Mouse (Mus musculus) CH12.LX (cell line): Measurements from ENCODE around the gene Ccdc28b. TPM values are rescaled to one million over a fixed set of nuclear protein-coding genes. Genes with fewer than 3 reads are reported as not detected.

Experiments
- DNase-seq: peaks from one replicate; pipeline ENCODE4 v3.0.0-alpha.2; 2013; ENCODE audit errors: extremely low read depth
- H3K27ac ChIP-seq: 2 replicates; pipeline ENCODE4 v1.5.1; 2012; ENCODE audit warnings: low read depth, mild to moderate bottlenecking, control low read depth, moderate library complexity; ENCODE audit not compliant: insufficient read depth
- H3K27me3 ChIP-seq: replicated peaks from 2 replicates; pipeline ENCODE3; 2012; ENCODE audit warnings: inconsistent platforms
- H3K36me3 ChIP-seq, 2 experiments: replicated peaks in 1 of 2; 2 replicates each; pipeline versions ENCODE3 to v1.6.1; 2012; ENCODE audit warnings: inconsistent platforms in 1 of 2, low read length in 1 of 2, mild to moderate bottlenecking in 1 of 2, mixed read lengths in 1 of 2, moderate library complexity in 1 of 2; ENCODE audit not compliant: control insufficient read depth in 1 of 2, insufficient read depth in 1 of 2
- H3K4me1 ChIP-seq, 2 experiments: 2 replicates each; pipeline ENCODE4 v1.6.1; 2012; ENCODE audit warnings: inconsistent platforms in 1 of 2, moderate library complexity in 1 of 2; ENCODE audit not compliant: insufficient read depth in 2 of 2, control insufficient read depth in 1 of 2
- H3K4me2 ChIP-seq: 2 replicates; pipeline ENCODE4 v1.6.1; 2012; ENCODE audit warnings: low read depth, mild to moderate bottlenecking, control low read depth; ENCODE audit not compliant: poor library complexity, insufficient read depth, severe bottlenecking
- H3K4me3 ChIP-seq, 3 experiments: fragments of 150-350 bp in 1 of 3; sonication (generic) in 1 of 3; replicated peaks in 1 of 3; 2 replicates each; pipeline versions ENCODE3 to v1.5.1; 2011 to 2012; ENCODE audit warnings: low read depth in 2 of 3, low read length in 2 of 3, mild to moderate bottlenecking in 2 of 3, moderate library complexity in 2 of 3, control low read depth in 1 of 3, improper control_type of control experiment in 1 of 3, inconsistent platforms in 1 of 3, mixed read lengths in 1 of 3; ENCODE audit not compliant: poor library complexity in 1 of 3
- H3K79me2 ChIP-seq: replicated peaks from 2 replicates; pipeline ENCODE4 v1.6.1; 2012; ENCODE audit warnings: mild to moderate bottlenecking, moderate library complexity; ENCODE audit not compliant: control insufficient read depth, poor library complexity, insufficient read depth, severe bottlenecking; ENCODE audit errors: extremely low read depth
- H3K9ac ChIP-seq: 2 replicates; pipeline ENCODE4 v1.6.1; 2012; ENCODE audit warnings: low read depth, mild to moderate bottlenecking, control low read depth, moderate library complexity; ENCODE audit not compliant: insufficient read depth
- H3K9me3 ChIP-seq: replicated peaks from 2 replicates; pipeline ENCODE3; 2012; ENCODE audit warnings: low read length, inconsistent platforms, mixed read lengths
- BHLHE40 ChIP-seq: IDR thresholded peaks from 2 replicates; pipeline ENCODE4 v1.6.1; 2011; ENCODE audit warnings: mild to moderate bottlenecking, low read depth, low read length, improper control_type of control experiment
- CHD2 ChIP-seq: IDR thresholded peaks from 2 replicates; pipeline ENCODE4 v1.6.1; 2011; ENCODE audit warnings: low read length, improper control_type of control experiment
- E2F4 ChIP-seq: IDR thresholded peaks from 2 replicates; pipeline ENCODE4 v1.6.1; 2011; ENCODE audit warnings: low read depth, low read length, improper control_type of control experiment; ENCODE audit not compliant: insufficient replicate concordance
- EP300 ChIP-seq: IDR thresholded peaks from 2 replicates; pipeline ENCODE4 v1.6.1; 2011; ENCODE audit warnings: low read length, improper control_type of control experiment
- GABPA ChIP-seq: IDR thresholded peaks from 2 replicates; pipeline ENCODE4 v1.6.1; 2012; ENCODE audit warnings: low read depth, low read length, improper control_type of control experiment, inconsistent platforms; ENCODE audit not compliant: insufficient replicate concordance
- HCFC1 ChIP-seq: IDR thresholded peaks from 2 replicates; pipeline ENCODE4 v1.6.1; 2012; ENCODE audit warnings: low read depth, mild to moderate bottlenecking, inconsistent platforms, low read length, improper control_type of control experiment
- IRF4 ChIP-seq: IDR thresholded peaks from 2 replicates; pipeline ENCODE4 v1.6.1; 2014; ENCODE audit warnings: low read depth, mild to moderate bottlenecking, inconsistent platforms, low read length, improper control_type of control experiment
- MAFK ChIP-seq: IDR thresholded peaks from 2 replicates; pipeline ENCODE4 v1.6.1; 2011; ENCODE audit warnings: low read length, improper control_type of control experiment; ENCODE audit not compliant: insufficient replicate concordance
- MAX ChIP-seq: IDR thresholded peaks from 2 replicates; pipeline ENCODE4 v1.6.1; 2011; ENCODE audit warnings: low read length, improper control_type of control experiment
- MAZ ChIP-seq: IDR thresholded peaks from 2 replicates; pipeline ENCODE4 v1.6.1; 2012; ENCODE audit warnings: low read depth, mild to moderate bottlenecking, inconsistent platforms, low read length, improper control_type of control experiment, moderate library complexity
- MEF2A ChIP-seq: IDR thresholded peaks from 2 replicates; pipeline ENCODE4 v1.6.1; 2014; ENCODE audit warnings: low read depth, mild to moderate bottlenecking, inconsistent platforms, low read length, improper control_type of control experiment, borderline replicate concordance
- MXI1 ChIP-seq: IDR thresholded peaks from 2 replicates; pipeline ENCODE4 v1.6.1; 2011; ENCODE audit warnings: mild to moderate bottlenecking, low read depth, low read length, improper control_type of control experiment
- MYC ChIP-seq: IDR thresholded peaks from 2 replicates; pipeline ENCODE4 v1.6.1; 2011; ENCODE audit warnings: low read depth, mild to moderate bottlenecking, improper control_type of control experiment, low read length
- RAD21 ChIP-seq: IDR thresholded peaks from 2 replicates; pipeline ENCODE4 v1.6.1; 2011; ENCODE audit warnings: low read depth, mild to moderate bottlenecking, low read length, improper control_type of control experiment, moderate library complexity
- RCOR1 ChIP-seq: conservative IDR thresholded peaks from 2 replicates; pipeline ENCODE4 v1.6.1; 2012; ENCODE audit warnings: low read depth, mild to moderate bottlenecking, inconsistent platforms, low read length, improper control_type of control experiment
- SIN3A ChIP-seq: IDR thresholded peaks from 2 replicates; pipeline ENCODE4 v1.6.1; 2012; ENCODE audit warnings: low read length, improper control_type of control experiment, inconsistent platforms
- SMC3 ChIP-seq: IDR thresholded peaks from 2 replicates; pipeline ENCODE4 v1.6.1; 2011; ENCODE audit warnings: low read depth, low read length, improper control_type of control experiment
- TCF12 ChIP-seq: IDR thresholded peaks from 2 replicates; pipeline ENCODE4 v1.6.1; 2014; ENCODE audit warnings: low read depth, mild to moderate bottlenecking, inconsistent platforms, low read length, improper control_type of control experiment
- USF1 ChIP-seq: IDR thresholded peaks from 2 replicates; pipeline ENCODE4 v1.6.1; 2014; ENCODE audit warnings: low read depth, mild to moderate bottlenecking, inconsistent platforms, low read length, improper control_type of control experiment
- USF2 ChIP-seq: conservative IDR thresholded peaks from 2 replicates; pipeline ENCODE4 v1.6.1; 2011; ENCODE audit warnings: low read depth, low read length, improper control_type of control experiment
- ZNF384 ChIP-seq: IDR thresholded peaks from 2 replicates; pipeline ENCODE4 v1.6.1; 2012; ENCODE audit warnings: low read depth, low read length, improper control_type of control experiment, inconsistent platforms
- dilution Hi-C: fragments of 300-500 bp; cut with MboI; formaldehyde crosslinking; loops from 2 replicates; pipeline ENCODE4 v1.14.3; 2020; ENCODE audit warnings: low sequenced_read_pairs; ENCODE audit not compliant: extremely low pct_unique_long_range_greater_than_20kb, extremely low pct_ligation_motif_present
- in situ Hi-C: fragments of 300-500 bp; cut with MboI; formaldehyde crosslinking; loops from 3 replicates; pipeline ENCODE4 v1.14.3; 2019; ENCODE audit warnings: low sequenced_read_pairs, low pct_ligation_motif_present, low pct_unique_long_range_greater_than_20kb, mixed read lengths
- polyA plus RNA-seq: library from polyadenylated mRNA; unstranded; fragments of >175 nt; gene quantifications from 2 replicates; pipeline ENCODE4 v1.2.1, GENCODE M21; 2012; ENCODE audit warnings: low read depth; ENCODE audit not compliant: insufficient read length
- total RNA-seq, 2 experiments: library from RNA; depleted of rRNA; stranded (reverse); fragments of 300-350 nt in 1 of 2; fragments of >200 nt in 1 of 2; gene quantifications; 2 replicates each; pipeline ENCODE4 v1.2.3; 2012 to 2014

Gene Ccdc28b
- total RNA-seq (2012; rRNA removed), result 24.0 and 24.2 TPM in 2 replicates
- 27.3 and 35.5 TPM in 2 replicates for total RNA-seq (2014; rRNA removed)
- 26.6 and 28.0 TPM in 2 replicates for polyA plus RNA-seq

DNA sequence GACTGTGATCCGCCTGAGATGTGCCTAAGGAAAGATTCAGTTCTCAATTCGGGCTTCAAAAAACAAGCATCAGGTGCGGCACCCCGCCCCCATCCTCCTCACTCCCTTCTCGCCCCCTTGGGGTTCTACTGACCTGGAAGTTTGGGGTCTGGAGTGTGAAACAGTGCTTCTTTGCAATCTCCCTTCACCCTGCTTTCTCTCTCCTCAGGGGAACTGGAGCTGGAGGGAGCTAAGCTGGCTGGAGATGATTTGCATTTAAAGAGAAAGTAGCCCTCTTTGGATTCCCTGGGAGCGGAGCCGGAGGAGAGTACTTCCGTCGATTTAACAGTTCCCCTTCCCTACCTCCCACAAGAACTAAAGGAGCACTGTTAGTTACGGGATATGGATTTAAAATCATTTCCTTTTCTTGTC, at the start of gene Ccdc28b:
Gene Ccdc28b, minus strand, starts transcription at position 267 of the 411 bp plus-strand sequence.
- dilution Hi-C loops, result no loop called here
- TF ChIP-seq MYC, result no peak
- 0 out of 2 replicates have a peak, but pooled peaks have one; percentile 10 for TF ChIP-seq BHLHE40
- TF ChIP-seq E2F4, result no peak
- no peak for TF ChIP-seq SIN3A
- 0 out of 2 replicates have a peak, but pooled peaks have one; percentile 11 for TF ChIP-seq MXI1
- no peak for TF ChIP-seq MAZ
- no peak for TF ChIP-seq MAFK
- TF ChIP-seq, all 38 proteins: peak for 2
- H3K9me3 ChIP-seq, result no peaks in the 10 kb centered on the region
- H3K27ac ChIP-seq, result peak within 1 kb of the TSS; percentile 29
- H3K4me3 ChIP-seq, result peak within 1 kb of the TSS; percentile 31 to 77 (median 54)
- DNase-seq, result no peak
- H3K27me3 ChIP-seq, result no peaks in the 10 kb centered on the region
- H3K9ac ChIP-seq, result peak within 1 kb of the TSS; percentile 46; the same call in 1 of the 2 replicates
- H3K36me3 ChIP-seq, result peaks cover 27 to 47% of the 10 kb centered on the region in 2 experiments
- in situ Hi-C loops, result loop anchor here (25.0 kb wide), 1 partner anchor 261 kb away; no protein-coding TSS in a partner anchor
- H3K4me2 ChIP-seq, result peak within 1 kb of the TSS; percentile 35
- H3K79me2 ChIP-seq, result no peaks in the 10 kb centered on the region
- H3K4me1 ChIP-seq, result peaks cover 11 to 63% of the 10 kb centered on the region in 2 experiments

DNA sequence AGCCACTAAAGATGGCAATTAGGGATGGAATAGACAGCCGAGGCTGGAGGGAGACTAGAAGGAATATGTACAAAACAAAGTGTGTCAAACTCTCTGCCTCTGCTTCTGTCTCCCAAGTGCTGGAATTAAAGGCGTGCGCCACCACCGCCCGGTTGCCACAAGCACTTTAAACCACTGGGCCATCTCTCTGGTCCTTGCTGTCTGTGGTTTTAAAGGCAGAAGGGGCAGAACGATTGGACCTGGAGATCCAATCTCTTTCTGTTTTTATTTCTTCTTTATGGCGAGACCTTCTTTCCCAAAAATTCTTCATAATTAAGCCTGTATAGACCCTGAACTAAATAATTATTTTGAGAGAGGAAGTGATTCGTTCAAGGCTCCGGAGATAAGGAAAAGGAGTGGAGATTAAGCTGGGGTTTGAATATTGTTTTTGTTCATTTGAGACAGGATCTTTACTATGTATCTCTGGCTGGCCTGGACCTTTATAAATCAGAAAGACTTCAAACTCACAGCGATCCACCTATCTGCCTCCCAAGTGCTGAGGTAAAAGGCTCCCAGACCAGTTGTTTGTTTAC, 49.2 kb upstream of the Ccdc28b start:
- in situ Hi-C loops (no loop called here), dilution Hi-C loops (no loop called here)
- peaks cover 3 to 19% of the 10 kb centered on the region in 2 experiments; a peak in 3 of 4 replicates for H3K4me1 ChIP-seq
- peak overlapping the region; percentile 85 to 95 (median 89) for H3K4me3 ChIP-seq
- H3K9ac ChIP-seq, result peak overlapping the region; percentile 96
- no peaks in the 10 kb centered on the region for H3K9me3 ChIP-seq
- no peak for DNase-seq
- peaks cover 30% of the 10 kb centered on the region for H3K79me2 ChIP-seq
- peak overlapping the region; percentile 53 for H3K4me2 ChIP-seq
- peaks cover 11 to 35% of the 10 kb centered on the region in 2 experiments for H3K36me3 ChIP-seq
- 0 out of 2 replicates have a peak, but pooled peaks have one; percentile 18 for TF ChIP-seq BHLHE40
- no peak for TF ChIP-seq HCFC1
- H3K27me3 ChIP-seq, result no peaks in the 10 kb centered on the region
- no peak overlapping the region for H3K27ac ChIP-seq

DNA sequence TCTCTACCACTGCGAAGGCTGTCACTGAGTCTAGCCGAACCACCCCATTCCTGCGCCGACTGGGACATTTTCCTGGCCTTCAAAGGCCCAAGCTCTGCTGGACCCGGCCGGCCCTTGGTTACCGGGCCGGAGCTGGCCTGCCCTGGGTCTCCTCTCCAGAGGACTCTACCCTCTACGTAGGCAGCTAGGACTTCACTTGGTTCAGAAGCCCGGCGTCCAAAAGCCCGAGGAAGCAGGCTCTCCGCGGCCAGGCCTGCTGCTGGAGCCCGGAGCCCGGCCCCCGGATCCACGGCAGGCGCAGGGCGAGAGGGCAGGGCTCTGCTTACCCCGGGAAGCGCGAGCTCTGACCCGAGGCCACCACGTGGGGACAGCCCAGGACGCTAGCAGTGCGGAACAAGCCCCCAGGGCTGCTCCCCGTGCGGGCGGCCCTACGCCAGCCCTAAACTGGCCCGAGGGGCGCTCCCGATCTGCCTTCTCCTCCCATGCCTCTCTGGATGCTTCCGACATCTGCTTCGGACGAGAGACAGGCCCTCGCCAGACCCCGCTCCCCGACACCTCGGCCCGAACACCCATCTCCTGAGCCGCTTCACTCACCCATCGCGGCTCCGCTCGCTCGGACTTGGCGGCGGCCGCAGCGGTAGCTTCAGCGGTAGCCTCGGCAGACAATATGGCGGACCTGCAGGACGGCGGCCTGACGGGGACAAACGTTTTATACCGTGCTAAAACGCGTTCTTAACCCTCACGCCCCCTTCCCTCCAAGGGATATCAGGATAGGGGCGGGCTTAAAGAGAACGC, 48.5 kb upstream of the Ccdc28b start, which contains the start of gene Kpna6:
Gene Kpna6, minus strand, starts transcription at position 685 of the 795 bp plus-strand sequence.
- Histone ChIP-seq H3K27me3 (no peaks in the 10 kb centered on the region), H3K79me2 (peaks cover 35% of the 10 kb centered on the region), H3K27ac (peak within 1 kb of the TSS; percentile 80), H3K4me3 (peak within 1 kb of the TSS; percentile 85 to 95 (median 89)), H3K9ac (peak within 1 kb of the TSS; percentile 96), H3K4me1 (peaks cover 3 to 19% of the 10 kb centered on the region in 2 experiments; a peak in 3 of 4 replicates), H3K36me3 (peaks cover 7 to 32% of the 10 kb centered on the region in 2 experiments), H3K9me3 (no peaks in the 10 kb centered on the region), H3K4me2 (peak within 1 kb of the TSS; percentile 83)
- peak; percentile 81 for DNase-seq
- in situ Hi-C loops, result no loop called here
- dilution Hi-C loops, result no loop called here
- TF ChIP-seq MAFK (no peak), ZNF384 (no peak), TCF12 (peak; percentile 64), MEF2A (peak; percentile 60), EP300 (no peak), GABPA (no peak), SMC3 (no peak), USF2 (no peak), MAX (peak; percentile 79), USF1 (no peak), RAD21 (no peak), IRF4 (peak; percentile 54; the same call in 1 of the 2 replicates), MAZ (0 out of 2 replicates have a peak, but pooled peaks have one; percentile 19), HCFC1 (peak; percentile 86), RCOR1 (no peak), CHD2 (no peak), MXI1 (peak; percentile 67)
